ENCODE assay signal across 11 mouse cellular contexts in the genomic region with DNA sequence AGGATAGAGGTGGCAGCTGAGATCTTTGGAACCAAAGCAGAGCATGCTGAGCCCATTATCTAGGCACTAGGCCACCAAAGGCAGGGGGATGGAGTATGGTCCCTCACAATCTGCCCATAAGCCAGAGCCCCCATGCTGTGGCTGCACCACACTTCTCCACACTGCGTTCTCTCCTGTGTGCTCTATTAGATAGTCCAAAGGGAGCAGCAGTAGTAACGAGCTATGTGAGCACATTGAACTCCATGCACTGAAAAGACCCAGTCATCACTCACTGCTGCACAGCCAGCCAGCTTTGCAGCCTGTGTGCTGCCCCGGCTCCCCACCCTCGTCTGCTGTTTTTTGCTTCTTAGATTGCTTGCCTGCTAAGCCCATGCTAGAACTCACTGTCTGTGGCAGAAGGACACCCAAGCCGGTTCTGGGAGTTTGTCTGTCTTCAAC.
DNase-seq lines count a peak whose midpoint lies in the region; ATAC-seq and TF ChIP-seq lines count a peak whose summit lies in the region.
"Had no signal": no experiment of that assay in that cellular context is flagged by ENCODE, and none has a peak within 500 bp of the region (broad histone marks: within the 10 kb centered on the region; RNA-seq: fewer than 3 reads in every experiment).

No protein-coding gene starts in this region.

- peaks cover 11% of the 10 kb centered on the region for H3K36me3 ChIP-seq in forebrain, embryonic 16.5 days (ENCODE audit: control insufficient read depth, insufficient read depth)
- H3K36me3 ChIP-seq in forebrain, embryonic 12.5 days (replicated peaks) = peaks cover 41% of the 10 kb centered on the region
- H3K36me3 ChIP-seq in limb, embryonic 15.5 days = peaks cover 39% of the 10 kb centered on the region

- H3K27ac ChIP-seq in forebrain, embryonic 16.5 days (ENCODE audit: low read length) = peak overlapping the region; percentile 75
- H3K27ac ChIP-seq in forebrain, embryonic 12.5 days = no peak overlapping the region
- H3K27ac ChIP-seq in layer of hippocampus, adult 2 months = peak overlapping the region; percentile 84
- H3K27ac ChIP-seq in limb, embryonic 15.5 days = peak overlapping the region; percentile 39; the same call in 1 of the 2 replicates
- H3K27ac ChIP-seq: liver, embryonic 14.5 days had no signal

- no peak overlapping the region for H3K4me2 ChIP-seq in forebrain, embryonic 16.5 days (ENCODE audit: low read length)
- H3K4me2 ChIP-seq in forebrain, embryonic 12.5 days = no peak overlapping the region
- no peak overlapping the region for H3K4me2 ChIP-seq in limb, embryonic 15.5 days

- no peak for TF ChIP-seq CTCF in layer of hippocampus, adult 2 months (conservative IDR thresholded peaks at IDR 0.05)

- no peak overlapping the region for H3K4me3 ChIP-seq in forebrain, embryonic 16.5 days (replicated peaks; ENCODE audit: low read length)
- no peak overlapping the region for H3K4me3 ChIP-seq in forebrain, embryonic 12.5 days (replicated peaks)
- no peak overlapping the region; the same call in 1 of the 2 replicates for H3K4me3 ChIP-seq in layer of hippocampus, adult 2 months
- no peak overlapping the region for H3K4me3 ChIP-seq in limb, embryonic 15.5 days

- peaks cover 24% of the 10 kb centered on the region for H3K4me1 ChIP-seq in forebrain, embryonic 16.5 days (replicated peaks; ENCODE audit: control insufficient read depth, insufficient read depth, low read length)
- H3K4me1 ChIP-seq in forebrain, embryonic 12.5 days = peaks cover 9% of the 10 kb centered on the region
- H3K4me1 ChIP-seq in limb, embryonic 15.5 days = peaks cover 30% of the 10 kb centered on the region

- H3K9ac ChIP-seq in forebrain, embryonic 16.5 days (replicated peaks; ENCODE audit: low read depth, low read length) = no peak overlapping the region
- no peak overlapping the region for H3K9ac ChIP-seq in forebrain, embryonic 12.5 days
- no peak overlapping the region for H3K9ac ChIP-seq in limb, embryonic 15.5 days
- H3K9ac ChIP-seq: liver, embryonic 14.5 days had no signal

- ATAC-seq in forebrain, embryonic 16.5 days = peak; percentile 26; the same call in 1 of the 2 replicates
- ATAC-seq in forebrain, embryonic 12.5 days (ENCODE audit: low FRiP score) = no peak
- no peak for ATAC-seq in limb, embryonic 15.5 days (ENCODE audit: insufficient number of reproducible peaks, low FRiP score, low TSS enrichment, low read depth)

- H3K9me3 ChIP-seq in forebrain, embryonic 16.5 days (ENCODE audit: control insufficient read depth, low read length) = no peaks in the 10 kb centered on the region
- no peaks in the 10 kb centered on the region for H3K9me3 ChIP-seq in forebrain, embryonic 12.5 days
- H3K9me3 ChIP-seq in limb, embryonic 15.5 days = no peaks in the 10 kb centered on the region

- WGBS in forebrain, embryonic 16.5 days = 36% methylated on average over 5 of the region's 5 CpGs
- 42% methylated on average over 5 of the region's 5 CpGs for WGBS in forebrain, embryonic 12.5 days
- 60% methylated on average over 5 of the region's 5 CpGs for whole genome bisulfite sequencing in limb, embryonic 15.5 days

- DNase-seq in layer of hippocampus, adult 2 months (ENCODE audit: low spot score in 2 of 2) = no peak
- DNase-seq in layer of hippocampus, postnatal 25 days (ENCODE audit: extremely low spot score in 1 of 2, low spot score in 1 of 2) = no peak
- peak; percentile 63 to 72 for DNase-seq in cerebellum, postnatal 25 days
- no peak for DNase-seq in spleen, postnatal 36 days (ENCODE audit: low spot score in 2 of 2)
- no peak for DNase-seq in left cerebral cortex, adult 18-20 months (ENCODE audit: low spot score in 2 of 2)
- DNase-seq: kidney, postnatal 36 days; right cerebral cortex, postnatal 14 days had no signal

- no peaks in the 10 kb centered on the region for H3K27me3 ChIP-seq in forebrain, embryonic 16.5 days (replicated peaks; ENCODE audit: control insufficient read depth, insufficient read depth, low read length)
- H3K27me3 ChIP-seq in forebrain, embryonic 12.5 days = no peaks in the 10 kb centered on the region
- H3K27me3 ChIP-seq in limb, embryonic 15.5 days = no peaks in the 10 kb centered on the region

Comparison
In these comparisons a context has a peak if more than half of its experiments do, and no peak if none do; other contexts are left out.
1. DNase-seq: peak in cerebellum, postnatal 25 days (2 of 2); none in layer of hippocampus, adult 2 months (0 of 2), layer of hippocampus, postnatal 25 days (0 of 2), spleen, postnatal 36 days (0 of 2) and left cerebral cortex, adult 18-20 months (0 of 2).